ENCODE assay signal across 21 mouse cellular contexts in the genomic region with DNA sequence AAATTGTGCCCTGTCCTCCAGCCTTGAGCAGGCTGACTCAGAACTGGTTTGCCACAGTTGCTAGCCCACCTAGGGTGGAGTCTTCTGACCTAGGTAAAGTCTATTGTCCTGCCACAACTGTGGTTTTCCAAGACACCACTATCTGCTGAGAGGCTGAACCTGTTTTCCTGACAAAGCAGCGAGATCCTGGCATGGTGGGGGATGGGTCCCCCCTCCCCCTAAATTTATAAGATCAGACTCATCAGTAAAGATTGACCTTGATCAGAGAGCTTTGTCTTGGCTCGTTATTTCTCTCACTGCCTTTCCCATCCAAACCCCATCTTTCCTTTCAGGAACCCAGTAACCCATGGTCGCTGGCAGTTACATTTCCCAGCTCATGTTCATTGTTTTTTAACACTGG. TPM values are rescaled to one million over a fixed set of nuclear protein-coding genes. Genes with fewer than 3 reads are reported as not detected.
"Had no signal": no experiment of that assay in that cellular context is flagged by ENCODE, and none has a peak within 500 bp of the region (broad histone marks: within the 10 kb centered on the region; RNA-seq: fewer than 3 reads in every experiment).

No protein-coding gene starts in this region.

- DNase-seq: lung, adult 18-20 months; lung, embryonic 14.5 days; lung, postnatal 10 days; lung, postnatal 36 days; right cerebral cortex, postnatal 14 days; thymus, adult 2 months; thymus, postnatal 25 days; thymus, postnatal 4 days had no signal

- H3K9me3 ChIP-seq: midbrain, embryonic 10.5 days; midbrain, embryonic 12.5 days; midbrain, embryonic 15.5 days; neural tube, embryonic 12.5 days; stomach, embryonic 15.5 days had no signal

- H3K4me3 ChIP-seq: midbrain, embryonic 10.5 days; midbrain, embryonic 12.5 days; midbrain, embryonic 15.5 days; neural tube, embryonic 12.5 days; stomach, embryonic 15.5 days had no signal

- H3K9ac ChIP-seq: lung, embryonic 14.5 days; midbrain, embryonic 12.5 days; midbrain, embryonic 15.5 days; neural tube, embryonic 12.5 days; stomach, embryonic 15.5 days had no signal

- ATAC-seq: midbrain, embryonic 15.5 days had no signal

- H3K27ac ChIP-seq: macrophage; midbrain, embryonic 10.5 days; midbrain, embryonic 12.5 days; midbrain, embryonic 15.5 days; neural tube, embryonic 12.5 days; stomach, embryonic 15.5 days; stomach, postnatal 0 days had no signal

- H3K4me2 ChIP-seq: lung, embryonic 14.5 days; midbrain, embryonic 12.5 days; midbrain, embryonic 15.5 days; neural tube, embryonic 12.5 days; stomach, embryonic 15.5 days had no signal

- H3K36me3 ChIP-seq: midbrain, embryonic 10.5 days; midbrain, embryonic 12.5 days; midbrain, embryonic 15.5 days; neural tube, embryonic 12.5 days; stomach, embryonic 15.5 days had no signal

- H3K27me3 ChIP-seq: midbrain, embryonic 15.5 days; neural tube, embryonic 12.5 days; stomach, embryonic 15.5 days had no signal

RNA-seq across cellular contexts. Expression of a gene that starts 19.2 kb away (rescaled TPM):
- total RNA-seq: megakaryocyte progenitor cell, adult 5-6 weeks; megakaryocyte-erythroid progenitor cell, adult 5-6 weeks; midbrain, postnatal 0 days; monocyte, adult 5-6 weeks; neutrophil, adult 5-6 weeks had no signal
- polyA plus RNA-seq: macrophage; midbrain, embryonic 10.5 days; midbrain, postnatal 0 days; urinary bladder, adult 2 months had no signal
